Mouse (Mus musculus) spleen, postnatal 10 days (tissue): ENCODE measurements around the gene 4933402E13Rik.

Experiments used
- DNase-seq, 2 experiments: peaks; one replicate each; pipeline ENCODE4 v3.0.0; 2021 to 2022; ENCODE audit warnings: low spot score in 2 of 2

4933402E13Rik gene

GRCm38 (mm10) chrX:62283199-62283598, at the start of gene 4933402E13Rik:
Gene 4933402E13Rik (plus strand): TSS chrX:62283499.
- no peak for DNase-seq
